Mouse (Mus musculus): ENCODE measurements at regions not wholly inside any gene's neighbourhood (a gene's known extent, or its start where the extent isn't known, plus 50 kb on each side); places are given as distances from the start of the nearest gene placed in this dataset.

DNA sequence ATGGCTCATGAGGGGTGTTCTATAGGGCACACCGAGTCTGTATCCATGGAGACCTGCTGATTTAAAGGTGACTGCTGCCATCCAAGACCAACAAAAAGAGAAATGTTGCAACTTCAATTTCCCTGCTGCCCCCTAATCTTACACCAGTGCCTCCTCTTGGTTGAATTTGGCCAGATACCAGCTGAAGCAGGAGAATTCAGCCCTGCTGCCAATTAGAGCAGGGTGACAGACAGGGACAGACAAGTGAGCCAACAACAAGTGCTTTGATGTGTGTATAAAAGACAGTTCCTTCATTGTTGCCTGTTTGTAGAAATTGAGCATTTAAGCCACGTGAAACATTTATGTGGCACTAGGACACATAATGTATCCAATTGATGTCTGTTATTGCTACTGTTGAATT is 75.5 kb upstream of the Adamts5 start:
- DNase-seq (ENCODE audit: low read depth), result no peak

GRCm38 (mm10) chr16:85966892-85967444 is 65.3 kb upstream of the Adamts5 start:
- no peak for DNase-seq (ENCODE audit: low read depth)

- no peak for DNase-seq (ENCODE audit: low read depth)
Observed at GRCm38 (mm10) chr16:85966251-85966650, 64.6 kb upstream of the Adamts5 start.

DNA sequence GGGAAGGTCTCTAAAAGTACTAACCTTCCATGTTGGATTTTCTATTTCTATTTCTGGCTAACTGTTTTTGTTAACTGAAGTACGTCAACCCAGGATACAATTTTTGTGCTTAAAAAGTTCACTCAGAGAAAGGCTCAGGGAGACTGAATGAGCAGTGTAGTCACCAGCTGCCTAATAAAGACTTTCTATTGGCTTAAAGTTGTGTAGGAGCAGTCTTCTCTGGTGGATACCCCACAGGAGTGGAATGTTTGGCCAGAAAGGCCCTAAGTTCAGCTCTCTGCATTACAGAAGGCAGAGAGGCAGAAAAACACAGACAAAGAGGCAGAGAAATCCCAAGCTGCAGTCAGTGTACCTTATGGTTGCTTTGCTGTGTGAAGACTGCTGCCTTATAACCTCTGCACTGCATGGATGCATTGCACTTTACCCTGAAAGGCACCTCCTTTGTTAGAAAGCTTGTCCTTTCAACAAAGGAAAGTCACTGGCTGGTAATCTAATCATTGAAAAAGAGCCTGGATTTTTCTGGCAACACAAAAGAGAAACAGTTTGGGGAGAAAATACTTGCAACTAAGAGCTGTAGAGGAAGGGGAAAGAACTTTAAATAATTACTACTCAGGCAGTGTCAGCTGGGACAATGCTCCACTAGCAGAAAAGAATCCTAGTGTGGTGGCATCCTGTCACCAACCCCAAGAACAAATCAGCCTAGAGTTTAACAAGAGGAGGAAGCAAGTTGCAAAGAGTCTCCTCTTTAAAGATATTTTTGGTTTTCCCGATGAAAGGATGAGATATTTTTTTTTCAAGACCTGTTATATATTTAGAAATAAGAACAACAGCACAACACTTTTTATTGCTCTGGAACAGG is 63.0 kb upstream of the Adamts5 start:
- DNase-seq (ENCODE audit: low read depth), result no peak

DNA sequence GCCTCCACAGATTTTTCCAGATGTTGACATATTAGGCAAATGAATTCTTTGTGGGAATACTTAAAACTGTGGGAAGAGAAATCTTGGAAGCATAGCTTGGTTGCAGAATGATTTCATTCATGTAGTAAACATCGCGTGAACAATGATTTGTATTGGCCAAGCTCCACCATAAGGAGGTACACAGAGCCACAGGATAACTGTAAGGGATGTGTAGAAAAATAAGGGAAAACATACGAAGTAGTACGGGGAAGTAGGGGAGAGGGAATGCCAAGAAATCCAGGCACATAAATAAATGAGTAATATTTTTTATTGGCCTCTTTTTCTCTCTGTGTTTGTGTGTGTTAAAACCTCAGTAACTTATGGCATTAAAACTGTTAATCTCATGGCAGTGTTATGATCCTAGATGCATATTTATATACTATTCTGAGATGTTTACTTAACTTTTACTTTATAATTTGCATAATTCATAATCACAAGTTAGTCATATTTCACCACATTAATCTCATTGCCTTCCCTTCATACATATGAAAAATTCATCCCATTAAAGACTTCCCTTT is 54.5 kb upstream of the Adamts5 start:
- DNase-seq (ENCODE audit: low read depth), result no peak

- DNase-seq (ENCODE audit: low read depth), result no peak
Observed at GRCm38 (mm10) chr16:85951628-85952027, 50.0 kb upstream of the Adamts5 start.
